Mouse (Mus musculus) spleen, embryonic (tissue): ENCODE results near the gene Zmynd8.

Experiments used
- CTCF ChIA-PET: fragments of 350-600 bp; sonication (Branson Sonifier 250); formaldehyde crosslinking; loops from one replicate; lab custom pipeline; 2022; lab: Charles Lee

The Zmynd8 gene

DNA sequence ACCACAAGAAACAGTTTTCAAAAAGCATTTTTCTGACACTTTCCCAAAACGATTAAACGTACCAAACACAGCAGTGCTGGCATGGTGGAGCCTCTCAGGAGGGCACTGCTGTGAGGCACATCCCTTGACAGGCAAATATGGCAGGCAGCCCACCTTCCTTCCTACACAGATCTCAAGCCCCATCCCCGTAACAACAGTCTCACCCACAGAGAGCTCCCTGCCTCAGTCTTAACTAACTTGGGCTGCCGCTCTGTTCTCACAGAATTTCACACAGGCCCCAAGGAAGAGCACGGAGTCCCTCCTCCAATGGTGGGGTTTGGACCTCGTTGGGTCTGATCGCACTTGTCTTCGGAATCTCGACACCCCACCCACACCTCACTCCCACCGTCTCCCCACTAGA is 56.6 kb downstream of the Zmynd8 start:
- CTCF ChIA-PET, result interaction anchor here (0.6 kb wide), 1 partner anchor 42 kb away, joined by 4 read pairs; no protein-coding TSS in a partner anchor

DNA sequence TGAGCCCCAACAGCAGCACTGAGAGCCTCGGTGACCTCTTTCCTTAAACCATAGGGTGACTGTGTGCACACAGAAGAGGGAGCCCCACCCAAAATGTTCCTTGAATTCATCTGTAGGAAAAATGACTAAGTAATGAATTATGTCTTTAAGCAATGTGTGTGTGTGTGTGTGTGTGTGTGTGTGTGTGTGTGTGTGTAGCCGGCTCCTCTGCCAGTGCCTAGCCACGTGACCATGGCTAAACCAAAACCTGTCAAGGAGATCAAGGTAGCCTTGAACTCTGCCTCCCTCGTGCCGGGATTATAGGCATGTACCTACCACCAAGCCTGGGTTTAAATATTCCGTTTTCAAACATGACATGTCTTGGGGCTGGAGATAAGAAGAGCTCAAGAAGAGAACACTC is 57.0 kb downstream of the Zmynd8 start:
- CTCF ChIA-PET, result no interaction called here

DNA sequence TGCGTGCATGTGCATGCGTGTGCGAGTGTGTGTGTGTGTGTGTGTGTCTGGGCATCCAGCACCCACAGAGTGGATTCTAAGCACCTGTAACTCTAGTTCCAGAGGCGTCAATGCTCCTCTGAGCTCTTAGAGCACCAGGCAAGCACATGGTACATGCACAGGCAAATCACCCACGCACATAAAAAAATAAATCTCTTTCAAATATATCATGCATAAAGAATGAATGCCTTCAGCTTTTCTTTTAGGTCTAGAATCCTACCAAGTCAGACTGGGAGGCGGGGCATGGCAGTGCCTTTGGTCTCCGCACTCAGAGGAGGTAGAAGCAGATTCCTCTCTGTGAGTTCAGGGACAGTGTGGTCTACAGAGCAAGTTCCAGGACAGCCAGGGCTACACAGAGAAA is 58.0 kb downstream of the Zmynd8 start:
- CTCF ChIA-PET, result interaction anchor here (0.6 kb wide), 1 partner anchor 1470 kb away, joined by 3 read pairs; no protein-coding TSS in a partner anchor

DNA sequence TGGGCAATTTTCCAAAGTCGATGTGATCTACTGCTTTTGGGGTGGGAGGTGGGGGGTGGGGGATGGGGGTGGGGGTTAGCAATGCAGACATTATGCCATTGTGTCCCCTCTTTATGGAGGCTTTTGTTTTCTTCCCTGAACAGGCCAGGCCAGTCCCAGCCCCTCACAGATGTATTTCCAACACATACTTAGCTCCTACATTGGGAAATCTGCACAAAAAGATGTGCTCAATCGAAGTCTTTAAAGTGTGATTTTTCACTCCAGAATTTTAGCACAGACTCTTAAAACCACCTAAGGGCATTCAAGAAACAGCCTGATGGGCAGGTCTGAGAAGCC is 59.5 kb downstream of the Zmynd8 start:
- CTCF ChIA-PET, result interaction anchor here (0.6 kb wide), 1 partner anchor 118 kb away, joined by 5 read pairs; no protein-coding TSS in a partner anchor

DNA sequence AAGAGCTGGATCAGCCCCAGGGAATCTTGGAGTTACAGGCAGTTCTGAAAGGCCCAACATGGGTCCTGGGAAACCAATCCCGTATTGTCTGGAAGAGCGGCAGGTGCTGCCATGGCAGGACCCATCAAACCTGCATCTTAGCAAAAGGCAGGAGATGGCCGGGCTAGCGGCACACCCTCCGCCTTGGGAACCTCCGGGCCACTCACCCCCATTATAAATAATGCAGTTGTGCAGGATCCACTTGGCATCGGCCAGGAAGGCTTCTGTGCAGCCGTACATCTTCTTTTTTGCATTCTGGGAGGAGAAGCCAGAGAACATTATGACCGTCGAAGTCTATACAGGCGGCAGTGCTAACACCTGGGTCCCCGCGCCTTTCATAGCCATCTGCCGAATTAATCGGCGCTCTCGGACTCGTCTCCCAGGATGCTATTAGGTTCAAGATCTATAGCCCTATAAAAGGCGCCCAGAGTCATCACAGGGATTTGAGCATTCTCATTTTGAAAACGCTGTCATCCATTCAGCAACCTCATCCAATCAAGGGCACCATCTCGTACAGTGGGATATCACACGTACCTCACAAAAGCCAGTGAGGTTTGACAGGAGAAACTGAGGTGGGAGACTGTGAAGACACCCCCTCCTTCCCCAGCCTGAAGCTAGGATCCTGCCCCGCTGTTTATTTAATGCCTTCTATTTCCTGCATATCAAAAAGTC is 60.1 kb downstream of the Zmynd8 start:
- CTCF ChIA-PET, result interaction anchor here (0.6 kb wide), 1 partner anchor 118 kb away, joined by 5 read pairs; no protein-coding TSS in a partner anchor

DNA sequence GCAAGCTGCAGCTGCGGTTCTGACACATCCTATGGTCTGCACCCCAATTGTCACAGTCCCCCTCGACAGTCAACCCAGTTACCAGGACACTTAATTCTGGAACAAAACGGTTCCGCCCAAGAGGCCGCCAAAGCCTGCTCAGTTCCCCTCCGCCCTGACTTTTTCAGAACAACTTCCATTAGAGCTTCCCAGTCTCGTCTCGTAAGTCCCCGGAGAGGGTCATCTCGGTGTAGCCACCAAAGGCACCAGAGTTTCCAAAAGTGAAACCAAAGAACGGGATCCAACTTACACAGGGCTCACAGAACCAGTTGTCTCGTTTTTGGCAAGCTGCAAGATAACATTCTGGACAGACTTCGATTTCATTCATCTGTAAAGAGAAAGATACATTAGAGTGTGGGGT is 64.2 kb downstream of the Zmynd8 start:
- CTCF ChIA-PET, result no interaction called here

DNA sequence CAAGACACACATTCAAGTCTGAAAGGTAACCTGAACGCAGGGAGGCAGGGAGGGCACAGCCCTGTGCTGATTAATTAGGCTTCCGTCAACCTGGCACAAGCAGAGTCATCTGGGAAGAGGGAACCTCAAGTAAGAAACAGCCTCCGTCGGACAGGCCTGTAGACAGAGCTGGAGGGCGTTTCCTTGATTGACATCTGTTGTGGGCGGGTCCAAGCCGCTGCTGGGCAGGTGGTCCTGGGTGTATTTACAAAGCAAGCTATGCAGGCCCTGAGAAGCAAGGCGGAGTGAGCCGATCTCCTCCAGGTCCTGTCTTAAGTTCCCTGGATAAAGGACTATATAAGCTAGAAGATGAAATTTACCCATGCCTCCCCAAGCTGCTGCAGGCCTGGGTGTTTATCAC is 65.3 kb downstream of the Zmynd8 start:
- CTCF ChIA-PET, result interaction anchor here (0.5 kb wide), 2 partner anchors 86 to 177 kb away, joined by 6 to 20 read pairs; no protein-coding TSS in a partner anchor

DNA sequence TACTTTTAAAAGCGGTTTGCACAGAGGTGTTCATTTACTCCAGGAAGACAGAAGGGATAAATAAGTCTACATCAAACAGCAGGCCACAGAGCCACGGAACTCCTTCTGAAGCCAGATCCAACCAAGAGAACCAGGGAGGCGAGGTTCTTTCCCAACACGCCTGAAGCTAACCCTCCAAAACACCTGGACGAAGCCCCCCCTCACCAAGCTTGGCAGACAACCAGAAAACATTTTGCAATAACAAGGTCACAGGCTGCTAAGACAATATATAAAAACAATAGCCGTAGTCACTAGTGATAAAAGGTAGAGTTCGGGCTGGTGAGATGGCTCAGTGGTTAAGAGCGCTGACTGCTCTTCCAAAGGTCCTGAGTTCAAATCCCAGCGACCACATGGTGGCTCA is 66.1 kb downstream of the Zmynd8 start:
- CTCF ChIA-PET, result interaction anchor here (0.5 to 0.7 kb wide), 2 partner anchors 86 to 1075 kb away, joined by 3 to 4 read pairs; no protein-coding TSS in a partner anchor

DNA sequence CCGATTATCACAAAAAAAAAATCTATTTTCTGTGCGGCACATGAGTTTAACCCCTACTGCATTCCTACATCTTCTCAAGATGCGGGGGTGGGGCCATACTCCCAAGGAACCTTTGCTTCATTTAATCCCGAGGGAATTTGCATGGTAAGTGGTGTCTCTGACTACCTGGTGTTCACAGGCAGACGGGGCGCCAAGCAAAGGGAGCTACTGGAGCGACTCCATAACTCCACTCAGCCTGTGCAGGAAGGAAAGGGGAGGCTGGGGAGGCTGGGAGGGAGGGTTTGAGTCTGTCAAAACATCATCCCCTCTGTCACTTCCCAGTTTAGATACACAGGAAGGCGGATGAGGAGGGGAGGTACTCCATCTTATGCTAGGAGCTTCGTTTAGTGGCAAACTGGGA is 66.5 kb downstream of the Zmynd8 start:
- CTCF ChIA-PET, result interaction anchor here (0.5 to 0.7 kb wide), 2 partner anchors 86 to 1076 kb away, joined by 3 to 4 read pairs; no protein-coding TSS in a partner anchor

DNA sequence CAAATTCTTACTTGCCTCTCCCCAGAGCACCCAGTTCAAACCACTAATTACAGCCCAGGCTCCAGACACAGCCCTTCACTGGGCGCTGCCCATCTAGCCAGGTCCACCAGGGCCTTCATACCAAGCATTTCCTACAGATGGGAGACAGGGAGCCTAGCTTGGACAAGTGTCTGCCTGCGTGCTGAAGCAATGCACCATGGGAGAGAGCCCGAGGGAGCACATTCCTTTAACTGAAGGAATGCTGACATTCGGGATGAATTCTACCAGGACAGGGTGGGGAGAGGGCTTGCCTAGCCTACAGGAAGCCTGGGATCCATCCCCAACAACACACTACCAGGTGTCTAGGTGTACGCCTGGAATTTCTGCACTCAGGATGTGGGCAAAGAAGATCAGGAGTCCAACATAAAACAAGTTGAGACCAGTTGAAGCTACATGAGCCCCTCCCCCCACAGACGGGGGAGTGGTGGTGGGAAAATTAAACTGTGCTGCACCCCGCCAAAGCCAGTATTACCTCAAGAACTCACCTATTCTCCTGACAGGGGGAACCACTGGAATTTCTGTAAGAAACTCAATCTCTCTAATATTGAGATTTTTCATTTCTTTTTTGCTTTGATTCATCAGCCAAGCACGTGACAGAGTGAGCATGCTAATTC is 67.1 kb downstream of the Zmynd8 start:
- CTCF ChIA-PET, result interaction anchor here (0.6 to 0.7 kb wide), 2 partner anchors 51 to 87 kb away, joined by 4 to 14 read pairs; no protein-coding TSS in a partner anchor

DNA sequence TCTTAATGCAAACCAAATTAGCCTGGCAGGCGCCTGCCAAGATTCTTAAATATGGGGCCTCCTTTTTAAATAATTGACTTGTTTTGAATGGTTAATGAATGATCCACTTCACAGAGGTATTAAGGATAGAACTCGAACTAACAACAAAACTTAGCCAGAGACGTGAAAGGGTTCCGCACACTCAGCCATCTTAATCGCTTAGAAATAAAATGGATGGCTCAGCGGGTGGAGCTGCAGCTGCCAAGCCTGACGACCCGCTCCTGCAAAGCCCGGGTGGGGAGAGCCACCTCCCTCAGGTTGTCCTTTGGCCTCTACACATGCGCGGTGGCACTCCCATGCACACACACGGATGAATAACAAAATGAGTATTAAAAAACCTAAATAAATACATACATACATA is 70.0 kb downstream of the Zmynd8 start:
- CTCF ChIA-PET, result interaction anchor here (0.7 kb wide), 1 partner anchor 228 kb away, joined by 3 read pairs; no protein-coding TSS in a partner anchor

DNA sequence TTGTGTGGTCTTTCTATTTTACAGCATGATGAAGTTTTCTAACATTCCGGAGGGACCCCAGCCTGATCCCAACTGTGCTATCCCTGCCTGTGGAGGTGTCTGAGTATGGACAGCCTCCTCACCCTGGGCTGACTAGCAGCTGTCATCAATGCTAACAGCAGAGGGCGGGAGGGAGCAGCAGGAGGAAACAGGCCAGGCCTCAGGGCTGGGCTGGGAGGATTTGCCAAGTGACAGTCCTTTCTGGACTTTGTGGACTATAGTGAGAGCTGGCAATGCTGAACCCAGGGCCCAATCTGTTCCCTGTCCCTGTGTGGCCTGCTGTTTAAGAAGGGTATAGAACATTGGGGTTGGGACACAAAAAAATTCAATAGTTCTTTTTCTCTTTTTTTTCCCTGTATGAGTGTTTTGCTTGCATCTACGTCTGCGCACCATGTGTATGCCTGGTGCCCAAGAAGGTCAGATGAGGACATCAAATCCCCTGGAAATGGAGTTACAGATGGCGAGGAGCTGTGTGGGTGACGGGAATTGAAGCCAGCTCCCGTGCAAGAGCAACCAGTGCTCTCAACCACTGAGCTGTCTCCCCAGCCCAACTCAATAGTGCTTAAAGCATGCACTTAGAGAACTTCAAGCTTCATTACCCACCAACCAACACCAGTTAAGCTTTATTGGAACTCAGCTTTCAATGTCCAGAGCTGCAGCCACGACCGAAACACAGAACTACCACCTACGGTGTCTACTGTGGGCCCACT is 72.7 kb downstream of the Zmynd8 start:
- CTCF ChIA-PET, result interaction anchor here (0.5 kb wide), 1 partner anchor 59 kb away, joined by 3 read pairs; no protein-coding TSS in a partner anchor

DNA sequence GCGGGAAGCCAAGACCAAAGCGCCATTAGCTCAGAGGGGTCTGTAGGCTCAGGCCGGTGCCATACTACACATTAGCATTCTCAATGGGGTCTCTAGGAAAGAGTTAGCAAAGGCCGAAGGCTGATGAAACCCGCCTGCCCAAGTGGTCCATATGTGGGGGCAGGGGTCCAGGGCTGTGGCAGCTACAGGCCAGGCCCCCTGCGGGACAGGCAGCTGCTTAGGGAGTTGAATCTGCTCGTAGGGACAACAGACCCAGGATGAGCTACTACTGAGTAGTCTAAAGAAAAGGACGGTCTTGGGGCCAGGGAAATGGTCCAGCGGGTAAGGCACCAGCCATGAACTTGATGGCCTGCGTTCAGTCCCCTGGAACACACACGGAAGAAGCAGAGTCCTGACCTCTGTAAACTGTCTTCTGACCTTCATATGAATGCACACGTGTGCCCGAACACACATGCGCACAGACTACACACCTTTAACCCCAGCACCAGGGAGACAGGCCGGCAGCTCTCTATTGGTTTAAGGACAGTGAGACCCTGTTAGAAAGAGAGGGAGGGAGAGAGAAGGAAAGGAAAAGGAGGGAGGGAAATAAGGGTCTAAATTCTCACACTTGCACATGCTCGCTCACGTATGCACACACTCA is 73.4 kb downstream of the Zmynd8 start:
- CTCF ChIA-PET, result interaction anchor here (0.5 kb wide), 1 partner anchor 207 kb away, joined by 4 read pairs; no protein-coding TSS in a partner anchor

DNA sequence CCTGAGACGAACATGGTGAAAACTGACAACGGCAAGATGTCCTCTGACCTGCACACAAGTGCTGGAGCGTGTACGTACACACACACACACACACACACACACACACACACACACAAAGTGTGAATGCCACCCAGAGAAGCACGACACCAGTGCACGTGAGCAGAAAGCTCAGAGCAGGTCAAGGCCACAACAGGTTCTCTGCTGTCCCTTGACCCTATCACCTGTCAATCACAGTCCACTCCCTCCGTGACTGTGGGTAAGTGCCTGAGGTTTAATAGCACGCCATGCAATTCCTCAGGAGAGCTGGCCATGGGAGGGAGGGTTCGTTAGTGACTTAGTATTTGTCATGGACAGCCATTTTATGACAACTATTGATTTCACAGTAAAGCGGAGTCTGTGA is 74.0 kb downstream of the Zmynd8 start:
- CTCF ChIA-PET, result interaction anchor here (0.5 to 0.7 kb wide), 2 partner anchors 203 to 208 kb away, joined by 4 to 7 read pairs; no protein-coding TSS in a partner anchor

DNA sequence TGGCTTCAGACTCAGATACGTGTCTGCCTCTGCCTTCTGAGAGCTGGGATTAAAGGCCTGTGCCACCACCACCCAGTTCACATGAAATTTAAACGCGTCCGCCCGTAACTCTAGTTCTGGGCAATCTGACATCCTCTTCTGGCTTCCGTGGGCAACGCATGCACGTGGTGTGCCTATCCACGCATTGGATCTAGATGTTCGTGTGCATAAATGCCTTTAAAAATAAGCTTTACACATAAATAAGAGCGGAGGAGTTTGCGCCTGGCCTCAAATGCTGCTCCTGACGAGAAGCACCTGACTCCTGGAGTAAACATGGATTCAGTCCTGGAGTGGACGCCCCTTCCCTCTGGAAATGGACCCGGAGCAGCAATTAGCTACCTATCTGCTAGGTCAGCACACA is 76.3 kb downstream of the Zmynd8 start:
- CTCF ChIA-PET, result no interaction called here

DNA sequence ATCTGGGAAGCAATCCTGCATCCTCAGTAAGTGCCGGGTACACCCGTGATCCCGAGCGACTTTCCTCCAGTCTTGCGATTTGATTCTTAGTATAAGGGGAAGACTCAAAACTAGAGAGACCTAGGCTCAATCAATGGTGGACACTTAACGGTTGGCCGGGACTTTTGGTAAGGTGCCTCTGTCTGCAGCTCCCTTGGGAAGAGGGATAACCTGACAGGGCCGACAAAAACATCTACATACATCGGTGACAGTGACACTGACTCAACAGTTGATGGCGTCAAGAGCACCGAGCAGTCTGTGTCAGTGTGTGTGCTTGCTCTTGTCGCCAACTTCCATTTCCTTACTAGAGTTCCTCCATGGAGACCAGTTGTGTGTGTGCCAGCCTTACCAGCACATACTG is 77.1 kb downstream of the Zmynd8 start:
- CTCF ChIA-PET, result no interaction called here

DNA sequence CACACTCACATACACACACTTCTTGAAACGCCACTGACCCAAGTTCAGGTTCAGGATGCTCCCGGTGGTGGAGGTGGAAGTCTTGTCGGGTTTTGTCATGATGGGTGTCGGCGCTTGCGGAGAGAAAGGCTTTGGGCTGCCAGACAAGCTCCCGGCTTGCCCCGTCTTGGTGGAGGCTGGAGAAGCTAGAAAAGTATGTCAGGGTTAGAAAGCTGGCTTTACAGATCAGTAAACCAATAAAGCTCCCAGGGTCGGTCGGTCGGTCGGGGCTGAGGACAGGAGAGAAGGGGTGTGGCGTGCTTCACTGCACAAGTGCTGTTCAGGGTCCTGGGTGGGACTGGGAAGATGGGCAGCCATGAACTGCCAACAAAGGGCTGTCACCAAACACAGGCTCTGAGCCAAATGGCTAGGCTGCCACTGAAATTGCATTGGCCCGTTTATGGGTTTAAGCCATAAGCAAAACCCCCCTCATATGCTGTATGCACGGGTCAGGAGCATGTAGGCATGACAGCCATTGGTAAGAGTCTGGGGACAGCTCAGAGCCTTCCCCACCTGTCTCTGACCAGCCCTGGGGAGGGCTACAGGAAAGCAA is 78.2 kb downstream of the Zmynd8 start:
- CTCF ChIA-PET, result no interaction called here

DNA sequence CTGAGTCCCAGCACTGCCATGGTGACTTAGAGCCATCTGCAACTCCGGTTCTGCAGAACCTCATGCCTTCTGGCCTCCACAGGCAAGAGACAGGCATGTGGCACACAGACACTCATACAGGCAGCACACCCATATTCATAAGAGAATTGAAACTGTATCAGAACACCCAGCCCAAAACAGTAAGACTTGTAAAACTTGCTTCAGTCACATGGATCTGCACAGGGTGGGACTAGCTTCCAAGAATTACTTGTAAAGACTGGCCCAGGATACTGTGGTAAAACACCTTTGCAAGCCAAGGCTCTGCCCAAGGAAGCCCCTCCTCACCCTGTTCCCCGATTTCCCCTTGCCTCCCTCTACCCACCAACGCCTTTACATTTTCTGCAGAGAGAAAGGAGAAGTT is 78.7 kb downstream of the Zmynd8 start:
- CTCF ChIA-PET, result interaction anchor here (0.6 kb wide), 1 partner anchor 184 kb away, joined by 3 read pairs; no protein-coding TSS in a partner anchor

DNA sequence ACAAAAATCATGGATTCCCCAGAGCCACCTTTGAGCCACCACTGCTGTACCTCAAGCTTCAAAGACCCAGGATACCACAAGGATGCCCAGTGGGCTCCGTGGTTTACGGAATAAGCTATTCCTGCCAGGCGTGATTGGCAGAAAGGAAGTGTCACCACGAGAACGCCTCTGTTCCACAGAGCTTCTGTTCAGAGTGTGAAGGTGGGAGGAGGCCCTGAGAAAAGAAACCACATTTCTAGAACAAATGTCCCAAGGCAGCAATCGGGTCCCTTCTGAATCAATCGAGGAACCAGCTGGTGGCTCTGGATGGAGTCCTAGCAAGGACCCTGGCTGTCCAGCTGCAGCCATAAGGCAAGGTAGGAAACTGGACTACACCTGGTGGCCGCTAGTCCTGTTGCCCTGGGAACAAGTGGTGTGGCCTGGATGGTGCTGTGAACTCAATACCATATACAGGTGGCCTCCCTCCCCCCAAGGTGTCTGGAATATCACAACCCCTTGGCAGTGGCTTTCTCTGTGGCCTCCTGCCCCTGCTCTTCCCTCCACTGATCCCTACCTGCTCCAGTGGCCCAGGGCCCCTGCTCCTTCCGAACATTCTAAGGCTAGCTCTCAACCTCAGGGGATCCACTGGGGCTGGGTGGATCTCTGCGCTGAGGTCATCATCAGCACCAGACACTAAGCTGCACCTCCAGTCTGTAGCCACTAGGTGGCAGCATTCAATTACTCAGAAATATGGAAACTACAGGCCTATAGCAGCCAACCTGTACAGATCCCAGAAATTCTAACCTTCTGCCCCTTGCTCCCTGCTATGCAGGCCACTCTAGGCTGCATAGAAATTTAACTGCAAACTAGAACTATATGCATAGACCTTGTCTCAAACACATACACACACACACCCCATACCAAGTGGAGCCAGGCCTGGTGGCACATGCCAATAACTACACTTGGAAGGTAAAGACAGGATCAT is 79.5 kb downstream of the Zmynd8 start:
- CTCF ChIA-PET, result interaction anchor here (0.6 to 0.7 kb wide), 3 partner anchors 92 to 184 kb away, joined by 3 to 4 read pairs (median 3); no protein-coding TSS in a partner anchor
